Mouse (Mus musculus) CD4-positive helper T cell, adult 2 months (primary cell): ENCODE measurements at regions not wholly inside any gene's neighbourhood (a gene's known extent, or its start where the extent isn't known, plus 50 kb on each side); places are given as distances from the start of the nearest gene placed in this dataset.
"Not testable (repeated sequence)": the region's sequence is repeated elsewhere in the genome, so short reads cannot be mapped to it uniquely, and the experiment has no call there.

Experiments used
- DNase-seq: peaks from one replicate; pipeline ENCODE4 v3.0.0-alpha.2; 2012; ENCODE audit warnings: low read depth, missing footprints, low spot score

- no peak for DNase-seq
Observed at GRCm38 (mm10) chr6:102005627-102006026, 567.3 kb downstream of the Cntn3 start.

- no peak for DNase-seq
Observed at GRCm38 (mm10) chr6:101998181-101998580, 574.7 kb downstream of the Cntn3 start.

- DNase-seq, result no peak
Observed at GRCm38 (mm10) chr6:101997629-101998028, 575.3 kb downstream of the Cntn3 start.

GRCm38 (mm10) chr6:101992815-101993214 lies 580.1 kb downstream of the Cntn3 start:
- no peak for DNase-seq

DNA sequence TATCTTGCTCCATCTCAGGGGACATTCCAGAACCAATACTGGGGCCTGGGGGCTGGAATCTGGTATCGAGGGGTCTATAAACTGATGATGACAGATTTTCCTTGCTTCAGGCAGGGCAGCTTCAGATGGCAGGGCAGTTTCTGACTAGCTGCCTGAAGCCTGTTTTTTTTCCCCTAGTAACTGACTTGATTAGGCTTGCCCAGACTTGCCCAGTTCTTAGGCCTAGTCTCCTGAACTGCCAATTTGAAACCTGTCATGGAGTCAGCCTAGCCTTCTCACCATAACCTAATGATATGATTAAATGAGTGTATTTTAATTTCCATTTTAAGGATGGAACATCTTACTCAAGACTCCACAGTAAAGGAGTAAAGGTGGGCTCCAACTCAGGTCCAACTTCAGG lies 591.2 kb downstream of the Cntn3 start:
- no peak for DNase-seq

DNA sequence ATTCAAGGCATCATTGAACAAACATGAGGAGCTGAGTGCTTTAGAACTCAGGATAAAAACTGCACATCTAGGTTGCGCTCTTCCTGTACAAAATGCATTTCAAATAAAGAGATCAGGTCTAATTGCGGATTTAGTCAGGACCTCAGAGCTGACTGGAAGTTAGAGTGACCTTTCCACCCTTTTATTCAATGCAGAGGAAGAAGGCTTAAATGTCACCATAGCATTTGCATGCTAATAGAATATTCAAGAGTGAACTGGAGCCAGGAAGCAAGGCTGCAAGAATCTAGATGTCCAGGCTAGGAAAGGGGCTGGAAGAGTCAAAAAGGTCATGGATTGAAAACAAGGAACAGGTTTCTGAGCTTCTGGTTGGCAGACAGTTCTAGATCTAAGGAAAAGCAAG lies 593.7 kb downstream of the Cntn3 start:
- no peak for DNase-seq

DNA sequence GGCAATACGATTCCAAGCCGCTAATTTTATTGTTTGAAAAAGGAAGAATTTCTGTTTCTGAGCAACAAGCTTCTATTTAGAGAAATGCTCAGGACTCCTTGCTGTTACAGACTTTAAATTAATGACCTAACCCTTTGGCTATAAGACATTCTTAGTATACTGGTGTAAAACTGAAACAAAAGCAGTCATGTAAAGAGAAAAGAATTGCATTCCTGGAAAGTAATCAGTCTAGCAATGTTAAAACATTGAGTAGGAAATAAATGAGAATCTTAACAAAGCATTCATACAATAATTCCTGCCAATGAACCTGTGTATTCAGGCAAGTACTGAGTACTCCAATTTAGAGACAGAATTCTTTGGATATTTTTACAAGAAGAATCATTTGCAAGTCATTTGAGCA lies 587.2 kb upstream of the Pdzrn3 start:
- DNase-seq, result no peak

DNA sequence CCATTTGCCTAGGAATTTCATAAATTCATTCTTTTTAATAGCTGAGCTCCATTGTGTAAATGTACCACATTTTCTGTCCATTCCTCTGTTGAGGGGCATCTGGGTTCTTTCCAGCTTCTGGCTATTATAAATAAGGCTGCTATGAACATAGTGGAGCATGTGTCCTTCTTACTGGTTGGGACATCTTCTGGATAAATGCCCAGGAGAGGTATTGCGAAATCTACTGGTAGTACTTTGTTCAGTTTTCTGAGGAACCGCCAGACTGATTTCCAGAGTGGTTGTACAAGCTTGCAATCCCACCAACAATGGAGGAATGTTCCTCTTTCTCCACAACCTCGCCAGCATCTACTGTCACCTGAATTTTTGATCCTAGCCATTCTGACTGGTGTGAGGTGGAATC lies 583.8 kb upstream of the Pdzrn3 start:
- not testable (repeated sequence) for DNase-seq

DNA sequence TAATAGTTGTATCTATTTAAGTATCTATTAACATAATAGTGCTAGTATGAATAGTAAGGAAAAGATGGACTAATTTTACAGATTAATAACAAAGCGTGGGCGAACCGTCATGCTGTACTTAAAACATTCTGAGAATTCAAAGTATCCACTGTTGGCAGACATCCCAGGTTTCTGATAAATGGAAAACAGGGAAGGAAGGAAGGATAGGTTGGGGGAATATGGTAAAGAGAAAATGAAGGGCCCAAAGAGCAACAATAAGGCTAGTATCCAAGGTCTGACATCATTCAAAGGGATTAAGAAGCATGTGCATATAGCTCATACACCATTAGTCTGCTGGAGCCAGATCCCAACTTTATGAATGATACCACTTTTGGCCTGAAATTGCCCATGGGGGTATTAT lies 572.0 kb upstream of the Pdzrn3 start:
- no peak for DNase-seq

DNA sequence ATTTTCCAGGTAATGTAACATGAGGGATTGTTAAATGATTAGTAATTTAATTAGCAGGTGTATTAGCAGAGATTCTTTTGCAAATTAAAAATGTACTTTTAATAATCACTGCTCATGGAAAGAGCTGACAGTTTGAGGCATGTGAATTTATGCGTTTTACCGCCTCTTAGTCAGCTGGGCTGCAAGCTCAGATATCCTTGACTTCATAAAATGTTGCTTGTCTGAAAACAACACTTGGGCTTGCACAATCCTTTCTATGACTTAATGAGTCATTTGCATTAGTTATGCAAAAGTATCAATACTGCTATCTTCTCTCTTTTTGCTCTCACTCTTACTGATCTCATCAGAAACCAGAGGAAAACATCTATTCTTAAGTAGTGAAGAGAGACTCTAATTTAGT lies 571.3 kb upstream of the Pdzrn3 start:
- no peak for DNase-seq

- DNase-seq, result no peak
Observed at GRCm38 (mm10) chr6:101940266-101940866, 562.7 kb upstream of the Pdzrn3 start.

DNA sequence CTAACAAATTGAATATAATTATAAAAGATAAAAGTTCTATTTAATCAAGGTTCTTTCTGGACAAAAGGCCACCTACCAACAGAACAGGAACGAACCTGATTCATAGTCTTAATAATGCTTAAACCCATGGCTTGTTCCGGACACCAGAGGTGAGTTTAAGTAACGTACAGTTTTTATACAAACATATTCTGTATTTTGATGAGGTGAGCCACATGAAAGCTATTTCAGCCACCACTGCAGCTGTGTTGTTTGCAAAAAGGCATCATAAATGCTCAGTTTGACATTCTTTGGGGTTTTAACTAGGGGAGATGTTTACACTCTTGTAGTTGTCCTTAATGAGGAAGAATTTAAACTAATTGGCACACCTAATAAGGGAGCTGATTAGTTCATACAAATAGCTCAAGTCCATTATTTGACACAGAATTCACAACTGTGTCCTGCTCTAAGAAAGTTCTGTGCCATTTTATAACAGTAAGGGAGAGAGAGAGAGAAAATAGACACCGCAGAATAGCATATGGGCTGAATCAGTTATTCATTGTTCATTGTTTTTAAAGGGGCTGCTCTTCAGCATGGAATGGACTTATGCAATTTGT lies 560.8 kb upstream of the Pdzrn3 start:
- DNase-seq, result no peak

DNA sequence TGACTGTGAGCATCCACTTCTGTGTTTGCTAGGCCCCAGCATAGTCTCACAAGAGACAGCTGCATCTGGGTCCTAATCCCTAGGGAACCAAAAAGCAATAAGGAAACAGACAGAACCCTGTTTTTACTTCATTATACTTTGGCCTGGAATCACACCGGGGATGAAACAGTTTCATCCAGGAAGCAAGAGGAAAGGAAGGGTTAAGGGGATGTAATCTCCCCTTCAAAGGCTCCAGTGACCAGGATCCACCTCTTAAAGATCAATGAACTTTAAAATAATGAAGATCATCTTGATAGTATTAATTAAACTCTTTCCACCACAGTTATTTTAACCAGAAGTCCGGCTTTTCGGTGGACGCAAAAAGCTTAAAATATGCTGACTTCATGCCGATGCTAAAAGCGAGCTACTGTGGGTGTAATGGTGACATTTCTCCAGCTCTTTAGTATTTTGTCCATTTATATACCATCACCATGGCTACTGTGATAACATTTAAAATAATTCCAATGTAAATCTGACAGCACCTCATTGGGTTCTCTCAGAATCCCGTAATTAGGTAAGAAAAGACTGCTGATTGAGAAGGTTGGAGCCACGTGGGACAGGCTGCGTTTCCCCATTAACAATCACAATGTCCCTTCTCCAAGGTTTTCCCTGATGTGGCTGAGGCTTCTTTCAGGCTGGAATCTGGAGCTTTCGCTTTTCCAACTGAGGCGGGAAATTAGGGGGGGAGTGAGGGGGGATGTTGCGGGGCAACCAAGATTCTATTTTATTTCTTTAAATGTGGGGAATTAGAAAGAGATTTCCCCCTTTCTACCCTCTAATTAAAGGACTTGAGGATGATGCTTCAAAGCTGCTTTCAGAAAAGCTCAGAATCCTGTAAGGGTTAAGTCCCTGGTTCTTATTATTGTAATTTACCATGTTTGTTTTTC lies 560.0 kb upstream of the Pdzrn3 start:
- DNase-seq, result no peak

DNA sequence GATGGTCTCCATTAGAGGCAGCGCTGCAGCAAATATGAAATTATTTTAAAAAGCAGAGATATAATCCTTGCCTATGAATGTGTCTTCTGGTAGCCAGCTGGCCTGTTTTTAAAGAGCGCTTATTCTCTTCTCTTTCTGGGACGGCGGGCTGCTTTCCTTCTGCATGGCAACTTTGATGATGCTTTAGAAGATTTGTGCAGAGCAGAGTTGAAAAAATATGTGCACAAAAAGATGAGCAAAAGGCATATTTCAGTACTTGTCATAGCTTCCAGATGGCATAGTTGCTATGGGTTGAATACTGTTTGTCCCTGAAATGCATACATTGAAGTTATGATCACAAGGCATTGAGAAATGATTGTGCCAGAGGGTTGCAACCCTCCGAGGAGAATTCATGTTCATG lies 554.1 kb upstream of the Pdzrn3 start:
- no peak for DNase-seq

DNA sequence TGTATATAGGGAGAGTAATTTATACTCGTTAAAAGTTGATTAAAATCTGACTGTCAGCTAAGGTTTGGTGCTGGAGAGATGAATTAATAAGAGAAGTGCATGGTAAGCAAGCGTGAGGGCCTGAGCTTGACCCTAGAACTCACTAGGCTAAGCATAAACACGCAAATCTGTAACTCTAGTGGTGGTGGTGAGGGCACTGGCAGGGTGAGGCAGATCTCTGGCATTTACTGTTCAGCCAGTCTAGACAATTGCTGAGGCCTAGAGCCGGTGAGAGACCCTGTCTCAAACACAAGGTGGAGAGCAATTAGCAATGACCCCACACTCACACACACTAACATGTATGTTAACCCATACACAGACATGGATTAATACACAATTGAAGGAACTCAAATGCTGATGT lies 544.0 kb upstream of the Pdzrn3 start:
- no peak for DNase-seq

GRCm38 (mm10) chr6:101921186-101921585 lies 543.5 kb upstream of the Pdzrn3 start:
- no peak for DNase-seq

GRCm38 (mm10) chr6:101918914-101919313 lies 541.2 kb upstream of the Pdzrn3 start:
- no peak for DNase-seq

DNA sequence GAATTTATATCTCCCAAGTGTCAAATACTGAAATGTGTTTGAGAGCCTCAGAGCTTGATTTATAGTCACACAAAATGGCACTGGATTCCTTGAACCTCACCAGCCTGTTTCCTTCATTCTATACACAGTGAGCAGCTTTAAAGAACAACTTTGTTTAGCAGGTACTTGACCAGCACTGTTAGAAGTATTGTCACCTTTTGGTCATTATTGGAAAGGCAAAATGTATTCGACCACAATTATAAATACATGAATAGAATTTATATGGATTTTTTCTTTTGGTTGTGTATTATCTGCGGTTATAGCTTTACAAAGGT lies 527.3 kb upstream of the Pdzrn3 start:
- no peak for DNase-seq

GRCm38 (mm10) chr6:101904234-101905028 lies 526.7 kb upstream of the Pdzrn3 start:
- no peak for DNase-seq

DNA sequence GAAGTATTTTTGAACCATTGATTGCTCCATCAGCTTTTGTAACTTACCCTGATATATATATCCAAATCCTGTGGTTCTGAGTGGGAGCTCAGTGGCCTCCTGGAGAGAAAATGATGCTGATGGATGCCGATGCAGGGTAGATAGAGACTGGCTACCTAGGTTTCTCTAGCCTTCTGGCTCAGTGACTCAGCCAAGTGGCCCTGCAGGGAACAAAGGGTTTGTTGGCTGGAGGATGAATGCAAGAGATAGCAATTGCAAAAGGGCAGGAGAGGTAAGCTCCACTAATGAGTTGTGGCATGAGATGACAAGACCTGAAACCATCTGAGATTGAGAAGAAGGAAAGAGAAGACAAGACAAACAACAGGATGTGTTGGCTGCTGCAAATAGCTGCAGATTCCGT lies 524.6 kb upstream of the Pdzrn3 start:
- DNase-seq, result no peak

GRCm38 (mm10) chr6:101898544-101898943 lies 520.8 kb upstream of the Pdzrn3 start:
- DNase-seq, result no peak

- DNase-seq, result no peak
Observed at GRCm38 (mm10) chr6:101890655-101891054, 513.0 kb upstream of the Pdzrn3 start.
